Mouse (Mus musculus) lung, adult 2 months (tissue): ENCODE measurements at regions not wholly inside any gene's neighbourhood (a gene's known extent, or its start where the extent isn't known, plus 50 kb on each side); places are given as distances from the start of the nearest gene placed in this dataset.

Source experiments
- CTCF ChIP-seq: fragments of 200-500 bp; IDR thresholded peaks from 2 replicates; pipeline ENCODE4 v1.5.1; 2011; ENCODE audit warnings: mild to moderate bottlenecking, low read length, control low read depth; ENCODE audit not compliant: insufficient read depth
- POLR2A ChIP-seq: fragments of 200-500 bp; IDR thresholded peaks from 2 replicates; pipeline ENCODE4 v1.6.1; 2011; ENCODE audit warnings: low read depth, mild to moderate bottlenecking, control low read depth, low read length, borderline replicate concordance; ENCODE audit errors: extremely low read depth

DNA sequence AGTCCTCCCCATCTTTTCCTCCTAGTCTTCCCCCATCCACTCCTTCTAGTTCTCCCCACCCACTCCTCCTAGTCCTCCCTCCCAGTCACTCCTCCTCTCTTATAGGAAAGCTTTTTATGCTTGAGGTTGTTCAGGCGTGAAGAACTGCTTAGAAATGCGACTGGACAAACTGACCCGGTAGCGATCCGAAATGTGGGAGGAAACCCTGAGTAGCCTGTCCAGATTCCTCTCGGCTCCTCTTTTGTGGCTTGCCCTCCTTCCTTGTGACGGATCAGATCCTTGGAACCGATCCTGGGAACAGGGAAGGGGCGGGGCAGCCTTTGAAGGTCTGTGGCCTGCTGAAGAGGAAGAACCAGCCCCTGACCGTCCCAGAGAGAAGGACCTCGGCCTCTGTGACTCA, 74.3 kb upstream of the Btg3 start:
- TF ChIP-seq CTCF (no peak), POLR2A (no peak)
